Mouse (Mus musculus) gastrocnemius, adult 8-10 months (tissue): ENCODE results near the gene Mff. TPM values are rescaled to one million over a fixed set of nuclear protein-coding genes. Genes with fewer than 3 reads are reported as not detected.
A peak's percentile ranks its signal among the peaks of the same experiment; 100 is the strongest.

Experiments used
- DNase-seq, 2 experiments: peaks; one replicate each; pipeline ENCODE4 v3.0.0; 2022; ENCODE audit warnings: low spot score in 2 of 2
- total RNA-seq, 4 experiments: library from RNA; stranded (reverse); gene quantifications; 2 replicates each; pipeline ENCODE4 v1.2.4; 2022

Mff gene
- total RNA-seq, 4 experiments from 2014 or later, result 118 to 174 (median 140) TPM

DNA sequence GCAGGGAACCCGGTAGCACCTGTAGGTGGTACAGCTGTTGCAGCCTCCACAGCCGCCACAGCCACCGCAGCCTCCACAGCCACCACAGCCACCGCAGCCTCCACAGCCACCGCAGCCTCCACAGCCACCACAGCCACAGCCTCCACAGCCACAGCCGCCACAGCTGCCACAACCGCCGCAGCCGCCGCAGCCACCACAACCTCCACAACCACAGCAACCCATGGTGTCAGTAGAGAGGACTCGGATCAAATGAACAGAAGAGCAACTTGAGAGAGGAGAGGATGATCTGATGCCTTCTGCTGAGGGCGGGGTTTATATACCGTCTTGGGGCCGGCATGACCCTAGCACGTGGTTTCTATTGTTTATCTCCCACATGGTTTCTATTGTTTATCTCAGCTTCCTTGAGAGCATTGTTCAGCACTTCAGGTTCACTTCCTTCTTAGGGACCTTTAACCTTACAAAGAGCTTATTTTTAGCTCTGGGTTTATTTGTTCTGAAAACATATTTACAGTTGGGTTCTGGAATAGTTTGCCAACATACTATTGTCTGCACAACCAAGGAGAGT is 46.4 kb downstream of the Mff start, which contains the start of gene Gm47791:
Gene Gm47791 (minus strand): TSS at position 222 of the 565 bp plus-strand sequence.
- DNase-seq, result no peak

DNA sequence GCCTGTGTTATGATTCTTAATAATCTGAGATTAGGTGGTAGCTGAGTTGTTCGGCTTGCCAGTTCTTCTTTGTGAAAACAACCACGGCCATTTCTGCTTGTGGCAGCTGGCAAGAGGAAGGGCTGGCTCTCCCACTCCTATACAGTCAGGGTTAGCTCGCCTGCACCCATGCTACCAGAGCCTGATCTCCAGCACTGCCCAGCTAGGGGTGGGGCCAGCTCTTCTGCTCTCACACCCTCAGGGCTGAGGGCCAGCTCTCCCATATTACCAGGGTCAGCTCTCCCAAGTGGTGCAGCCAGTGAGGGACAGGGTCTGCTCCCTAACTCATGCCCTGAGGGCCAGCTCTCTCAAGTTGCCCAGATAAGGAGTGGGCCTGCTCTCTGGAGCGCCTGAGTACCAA is 47.7 kb downstream of the Mff start:
- DNase-seq, result no peak

DNA sequence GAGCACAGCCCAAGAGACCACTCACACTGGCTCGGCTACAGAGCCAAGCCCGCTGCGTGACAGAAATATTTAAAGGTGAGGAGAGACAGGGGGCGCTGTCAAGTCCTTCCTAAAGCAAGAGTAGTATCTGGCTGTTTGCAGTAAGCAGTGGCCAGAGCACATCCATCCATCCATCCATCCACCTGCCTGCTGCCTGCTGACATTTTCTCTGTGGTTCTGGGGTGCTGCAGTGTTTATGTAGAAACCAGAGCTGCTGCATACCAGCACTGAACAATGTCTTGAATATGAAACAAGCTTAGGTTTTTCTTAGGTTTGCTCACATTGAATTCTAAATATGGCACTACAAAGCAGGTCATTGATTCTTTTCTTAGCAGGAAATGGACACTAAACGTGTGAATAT is 48.5 kb downstream of the Mff start:
- DNase-seq, result no peak

DNA sequence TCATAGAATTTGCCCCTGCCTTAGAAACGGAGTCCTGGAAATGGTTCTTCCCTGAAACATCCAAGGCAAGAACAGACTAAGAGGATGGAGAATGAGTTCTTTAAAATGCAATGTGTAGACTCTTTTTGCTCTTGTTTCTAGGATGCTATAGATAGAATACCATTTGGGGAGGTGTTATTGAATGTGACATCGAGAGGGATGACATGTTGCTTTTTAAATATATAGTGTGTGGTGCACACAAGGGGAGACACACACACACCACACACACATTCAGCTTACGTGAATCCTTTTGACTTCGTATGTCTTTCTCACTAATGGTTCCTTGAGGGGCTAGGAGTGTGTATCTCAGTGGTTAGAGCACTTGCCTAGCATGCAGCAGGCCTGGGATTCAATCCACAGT is 50.6 kb downstream of the Mff start:
- no peak for DNase-seq

DNA sequence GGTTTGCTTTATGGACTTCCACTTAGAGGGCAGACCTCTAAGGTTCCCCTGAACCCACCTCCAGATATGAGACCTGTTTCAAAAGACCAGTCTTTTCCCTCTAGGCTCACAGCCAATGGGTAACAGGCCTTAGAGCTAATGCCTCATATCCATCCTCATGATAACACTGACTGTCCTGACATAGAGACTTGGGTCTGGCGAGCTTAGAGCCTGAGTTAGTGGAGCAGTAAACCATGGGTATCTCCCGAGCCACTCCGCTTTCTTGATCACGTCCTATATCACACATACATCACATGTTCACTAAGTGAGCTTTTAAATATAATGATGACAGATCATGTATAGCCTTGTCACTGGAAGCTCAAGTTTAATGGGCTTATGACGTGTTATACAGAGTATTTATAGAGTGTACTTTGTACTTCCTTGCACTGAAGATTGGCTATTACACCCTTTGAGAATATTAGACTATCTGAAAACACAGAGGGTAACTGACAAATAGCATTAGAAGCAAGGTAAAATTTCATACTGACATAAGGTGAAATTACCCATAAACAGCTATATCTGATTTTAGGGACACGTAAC is 54.8 kb downstream of the Mff start:
- no peak for DNase-seq

DNA sequence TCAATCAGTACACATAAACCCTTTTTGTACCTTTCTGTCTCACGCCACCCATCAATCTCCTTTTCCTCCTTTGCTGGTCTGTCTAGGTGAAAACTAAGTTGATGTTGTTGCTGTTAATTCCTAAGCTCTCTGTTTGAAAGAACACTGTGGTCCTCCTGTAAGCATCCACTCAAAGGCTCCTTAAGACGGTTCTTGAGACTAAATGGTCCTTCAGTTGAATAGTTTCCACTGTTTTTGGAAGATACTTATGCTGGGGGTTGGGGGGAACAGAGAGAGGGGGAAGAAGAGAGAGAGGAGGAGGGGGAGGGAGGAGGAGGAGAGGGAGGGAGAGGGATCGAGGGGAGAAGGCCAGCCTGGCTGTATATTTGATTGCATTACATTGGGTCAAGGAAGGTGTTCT is 58.9 kb downstream of the Mff start:
- DNase-seq, result no peak

DNA sequence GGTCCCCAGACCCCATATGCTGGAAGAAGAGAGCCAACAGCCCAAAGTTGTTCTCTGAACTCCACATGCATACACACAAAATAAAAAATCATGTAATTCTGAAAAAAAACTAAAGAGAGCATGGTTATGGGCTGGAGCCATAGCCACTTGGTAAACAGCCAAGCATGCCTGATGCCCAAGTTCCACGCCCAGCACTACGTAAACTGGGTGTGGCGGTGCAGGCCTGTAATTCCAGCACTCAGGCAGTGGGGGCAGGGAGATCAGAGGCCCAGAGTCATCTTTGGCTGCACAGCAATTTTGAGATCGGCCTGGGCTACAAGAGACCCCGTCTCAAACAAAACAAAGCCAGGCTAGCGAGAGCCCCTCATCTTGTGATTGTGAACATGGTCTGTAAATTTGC is 60.9 kb downstream of the Mff start:
- no peak for DNase-seq

DNA sequence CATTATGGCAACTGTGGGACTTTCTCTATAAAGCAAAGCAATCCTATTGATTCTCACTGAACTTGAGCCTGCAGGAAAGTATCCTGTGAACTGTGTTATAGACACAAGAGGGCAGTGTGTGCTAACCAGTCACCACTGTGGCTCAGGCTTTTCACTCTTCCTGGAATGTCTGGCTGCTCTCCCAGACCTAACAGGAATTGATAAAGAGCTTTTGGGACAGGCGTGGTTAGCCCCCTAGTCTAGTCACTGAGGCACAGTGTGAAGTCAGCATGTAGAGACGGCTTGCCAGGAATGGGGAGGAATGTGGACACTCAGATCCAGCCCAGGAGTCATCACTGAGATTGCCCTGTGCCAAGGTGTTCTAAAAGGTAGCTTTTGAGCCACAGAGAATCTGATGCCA is 62.7 kb downstream of the Mff start:
- DNase-seq, result peak; percentile 20 to 36

DNA sequence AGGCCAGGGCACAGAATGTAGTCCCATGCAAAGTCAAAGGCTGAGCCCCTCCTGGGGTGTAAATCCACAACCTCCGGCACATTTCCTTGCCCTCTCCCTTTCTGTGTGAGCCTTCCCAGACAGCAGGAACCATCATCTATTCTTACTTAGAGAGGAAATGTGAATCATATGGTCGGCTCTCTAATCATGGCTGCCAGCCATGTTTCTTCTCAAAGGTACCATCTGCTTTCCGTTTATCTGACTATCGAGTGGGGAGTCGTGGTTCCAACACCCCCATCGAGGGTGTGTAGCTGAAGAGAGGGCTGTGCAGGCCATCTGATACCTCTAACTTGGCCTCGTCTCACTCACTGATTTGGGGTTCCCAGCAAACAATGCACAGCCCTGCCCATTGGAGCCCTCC is 63.4 kb downstream of the Mff start:
- DNase-seq, result no peak

DNA sequence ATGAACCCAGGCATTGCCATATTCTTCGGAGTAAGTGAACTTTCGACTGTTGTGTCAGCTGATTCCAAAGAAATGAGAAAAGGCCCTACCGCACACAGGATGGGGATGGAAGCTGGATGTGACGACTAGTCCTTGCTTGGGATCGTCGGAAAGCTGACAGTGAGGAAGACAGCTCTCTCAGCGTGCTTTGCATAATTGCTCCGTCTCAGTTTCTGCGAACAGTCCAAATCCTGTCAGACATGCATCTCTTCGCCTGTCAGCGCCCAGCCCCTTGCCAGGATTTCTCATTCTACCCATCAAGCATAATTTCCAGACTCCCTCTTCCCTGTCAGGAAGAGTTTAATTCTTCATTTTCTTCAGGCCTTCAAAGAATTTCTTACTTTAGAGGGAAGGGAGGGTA is 66.4 kb downstream of the Mff start:
- no peak for DNase-seq

DNA sequence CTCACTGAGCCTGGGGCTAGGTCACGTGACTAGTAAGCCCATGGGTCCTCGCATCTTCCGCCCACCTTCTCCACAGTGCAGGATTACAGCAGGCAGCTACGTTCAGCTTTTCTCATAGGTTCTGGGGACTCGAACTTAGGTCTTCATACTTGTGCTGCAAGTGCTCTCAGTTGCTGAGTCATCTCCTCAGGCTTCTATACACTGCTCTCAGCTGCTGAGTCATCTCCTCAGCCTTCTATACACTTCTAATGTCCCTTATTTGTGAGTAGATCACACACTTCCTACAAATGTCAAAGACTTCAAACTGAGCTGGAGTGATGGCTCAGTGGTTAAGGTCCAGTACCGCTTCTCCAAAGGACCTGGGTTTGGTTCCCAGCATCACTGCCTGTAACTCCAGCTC is 67.5 kb downstream of the Mff start:
- DNase-seq, result no peak

DNA sequence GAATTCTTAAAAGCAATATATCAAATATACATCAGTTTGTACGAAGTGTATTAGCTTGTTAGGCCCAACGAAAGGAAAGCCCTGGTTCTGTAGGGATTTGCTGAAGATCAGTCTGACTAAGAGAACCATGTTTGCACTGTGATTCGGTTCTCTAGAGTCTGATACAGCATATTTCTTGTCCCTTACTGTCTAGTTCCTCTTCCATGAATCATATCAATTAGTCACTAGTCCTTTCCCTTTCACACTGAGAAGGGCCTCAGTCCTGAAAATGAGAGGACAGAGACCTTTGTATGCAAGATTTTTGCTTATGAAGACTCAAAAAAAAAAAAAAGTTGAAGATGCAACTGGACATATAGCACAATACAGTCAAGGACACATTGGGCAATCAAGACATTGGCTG is 68.4 kb downstream of the Mff start:
- no peak for DNase-seq

DNA sequence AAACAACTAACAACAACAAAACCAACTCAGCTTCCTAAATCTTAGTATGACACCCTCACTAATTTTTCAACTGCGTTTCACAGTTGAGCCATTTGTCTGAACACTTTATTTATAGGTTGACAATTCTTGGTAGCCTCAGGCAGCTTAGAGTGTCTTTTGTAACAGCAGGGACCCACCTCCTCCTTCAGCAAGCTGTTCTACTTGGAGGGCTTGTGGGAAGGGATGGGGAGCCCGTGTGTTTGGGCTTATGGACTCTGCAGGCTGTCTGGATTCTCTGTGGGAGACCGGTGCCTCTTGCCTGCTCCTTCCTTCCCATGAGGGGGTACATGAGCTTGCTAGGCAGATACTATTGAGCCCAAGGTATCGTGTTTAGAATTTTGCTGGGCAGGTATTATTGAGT is 69.3 kb downstream of the Mff start:
- DNase-seq, result no peak

DNA sequence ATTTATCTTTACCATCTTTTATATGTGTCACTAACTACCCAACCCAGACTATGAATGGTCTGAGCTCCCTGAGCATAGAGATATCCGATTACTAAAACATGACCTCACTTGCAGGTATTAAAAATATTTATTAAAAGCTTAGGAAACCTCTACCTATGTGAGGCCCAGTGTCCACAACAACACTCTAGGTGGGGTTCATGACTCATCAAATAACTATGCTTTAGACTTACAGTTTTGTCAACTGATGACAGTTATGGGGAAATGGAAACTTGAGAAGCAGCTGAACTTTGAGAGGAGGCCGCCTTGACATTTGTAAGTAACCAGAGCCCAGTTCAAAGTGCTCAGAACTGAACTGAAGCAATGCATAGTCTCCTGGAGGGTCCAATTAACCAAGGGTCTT is 70.5 kb downstream of the Mff start:
- DNase-seq, result no peak

DNA sequence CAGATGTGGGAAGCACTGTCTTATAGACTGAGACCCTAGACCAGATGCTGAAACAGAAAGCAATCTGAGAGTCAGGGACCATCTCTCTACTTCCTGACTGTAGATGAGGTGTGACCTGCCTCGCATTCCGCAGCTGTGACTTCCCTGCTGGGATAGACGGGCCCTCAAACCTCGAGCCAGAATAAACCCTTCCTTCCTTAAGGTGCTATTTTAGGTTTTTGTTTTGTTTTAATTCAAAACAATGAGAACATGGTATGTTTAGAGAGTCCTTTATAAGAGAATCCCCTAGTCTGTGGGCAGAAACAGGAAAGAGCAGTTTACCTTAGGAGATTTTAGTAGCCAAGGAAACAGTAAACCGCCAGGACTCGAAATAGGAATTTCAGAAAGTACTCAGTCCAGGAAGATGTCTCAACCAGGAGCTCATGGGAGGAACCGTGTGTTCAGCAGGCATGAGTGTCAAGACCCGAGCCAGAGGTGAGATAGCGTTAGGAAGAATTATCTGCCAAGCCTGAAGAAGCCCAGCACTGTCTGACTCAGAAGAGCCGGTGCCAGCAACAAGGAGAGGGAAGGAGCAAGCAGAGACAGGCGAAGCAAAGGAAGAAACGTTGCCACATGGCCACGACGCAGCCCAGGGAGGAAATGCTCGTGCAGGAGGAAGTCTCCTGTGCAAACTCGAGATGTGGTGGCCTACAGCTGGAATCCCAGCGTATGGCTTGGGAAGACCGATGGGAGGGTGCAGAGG is 71.2 kb downstream of the Mff start:
- no peak for DNase-seq

DNA sequence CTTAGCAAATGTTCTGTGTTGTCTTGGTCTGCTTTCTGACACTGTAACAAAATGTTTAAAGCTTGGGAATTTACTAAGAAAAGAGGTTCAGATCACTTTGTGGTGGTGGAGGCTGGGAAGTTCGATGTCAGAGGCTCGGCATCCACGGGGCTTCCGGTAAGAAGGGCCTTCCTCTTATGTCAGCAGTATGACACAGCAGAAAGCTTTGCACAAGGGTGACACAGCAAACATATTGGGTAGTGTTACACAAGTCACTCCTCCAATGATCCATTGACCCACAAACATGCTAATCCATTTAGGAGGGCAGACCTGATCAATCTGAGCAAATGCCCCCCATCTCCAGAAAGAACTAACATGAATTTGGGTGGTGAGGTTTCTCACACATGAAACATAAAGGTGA is 72.4 kb downstream of the Mff start:
- DNase-seq, result no peak

DNA sequence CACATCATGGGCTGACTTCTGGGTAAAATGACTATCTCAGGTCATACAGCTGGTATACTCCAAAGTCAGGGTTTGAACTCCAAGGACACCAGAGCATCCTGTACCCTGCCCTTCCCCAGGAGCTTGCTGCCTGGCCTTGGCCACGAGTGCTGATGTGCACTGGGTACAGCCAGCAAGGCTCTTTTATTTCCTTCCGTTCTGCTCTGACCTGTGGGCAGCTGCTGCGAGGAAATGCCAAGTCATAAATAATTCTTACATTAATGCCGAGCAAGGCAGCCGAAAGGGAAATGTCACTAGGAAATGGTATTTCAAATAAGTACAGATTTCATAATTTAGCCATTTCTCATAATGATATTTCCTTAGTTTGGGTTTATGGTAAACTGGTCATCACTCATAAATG is 73.6 kb downstream of the Mff start:
- DNase-seq, result no peak

DNA sequence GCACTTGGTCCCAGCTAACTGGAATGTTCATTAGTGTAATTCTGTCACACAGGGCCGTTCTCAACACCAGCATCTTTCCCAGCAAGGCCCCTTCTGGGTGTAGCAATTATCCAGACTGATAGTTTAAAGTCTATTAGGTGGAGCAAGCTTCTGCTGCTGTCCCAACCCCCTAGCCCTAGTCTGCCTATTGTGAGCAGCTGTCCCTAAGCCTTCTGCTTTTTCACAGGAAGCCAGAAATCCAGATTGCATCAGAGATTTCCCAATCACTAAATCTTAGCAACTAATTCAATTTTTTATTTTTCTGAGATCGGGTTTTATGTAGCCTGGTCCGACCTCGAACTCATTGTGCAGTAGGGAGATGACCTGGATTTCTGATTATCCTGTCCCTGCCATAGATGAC is 74.2 kb downstream of the Mff start:
- no peak for DNase-seq

DNA sequence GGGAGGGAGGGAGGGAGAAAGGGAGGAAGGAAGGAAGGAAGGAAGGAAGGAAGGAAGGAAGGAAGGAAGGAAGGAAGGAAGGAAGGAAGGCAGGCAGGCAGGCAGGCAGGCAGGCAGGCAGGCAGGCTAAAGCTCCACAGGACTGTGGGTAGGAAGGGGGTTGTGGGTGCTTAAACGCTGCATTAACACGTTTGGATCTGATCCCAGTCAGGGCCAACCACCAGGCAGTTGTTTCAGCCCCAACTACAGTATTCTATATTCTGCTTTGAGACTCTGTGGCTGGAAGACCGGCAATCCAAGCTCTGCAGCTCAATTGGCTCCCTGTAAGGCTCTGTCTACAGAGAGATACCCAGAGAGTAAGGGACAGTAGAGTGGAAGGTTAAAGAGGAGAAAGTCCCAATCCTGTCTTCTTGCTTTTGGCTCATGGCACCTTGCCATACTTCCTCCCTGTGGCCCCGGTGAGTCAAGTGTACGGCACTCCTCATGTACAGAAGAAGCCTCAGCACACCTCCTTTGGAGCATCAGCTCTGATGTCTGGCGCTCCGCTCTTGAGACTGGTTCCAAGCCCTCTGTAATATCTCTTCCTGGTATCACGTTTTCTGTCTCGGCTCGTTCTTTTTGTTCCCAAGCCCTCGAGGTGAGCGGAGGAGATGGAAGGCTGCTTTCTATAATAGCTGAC is 76.6 kb downstream of the Mff start:
- DNase-seq, result no peak
